20 mouse cellular contexts compared by ENCODE assay signal in the genomic region with DNA sequence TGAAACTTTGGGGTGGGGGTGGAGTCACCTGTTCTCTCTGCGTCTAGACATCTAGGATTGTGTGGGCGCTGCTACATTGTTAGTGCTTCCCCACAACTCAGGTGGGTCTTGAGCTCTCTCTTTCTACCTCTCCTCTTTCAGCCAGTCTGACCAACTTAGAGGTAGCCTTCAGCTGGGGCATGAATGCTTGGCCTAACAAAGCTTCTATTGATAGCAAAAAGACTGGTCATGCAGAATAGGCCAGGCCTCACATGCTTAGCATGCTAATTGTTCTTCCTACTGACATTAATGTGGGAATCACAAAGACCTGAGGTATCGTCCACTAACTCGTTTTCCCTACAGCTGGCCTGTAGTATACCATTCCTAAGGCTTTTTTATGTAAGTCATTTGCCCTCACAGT. TPM values are rescaled to one million over a fixed set of nuclear protein-coding genes. Genes with fewer than 3 reads are reported as not detected.
DNase-seq lines count a peak whose midpoint lies in the region; ATAC-seq and TF ChIP-seq lines count a peak whose summit lies in the region.
"Had no signal": no experiment of that assay in that cellular context is flagged by ENCODE, and none has a peak within 500 bp of the region (broad histone marks: within the 10 kb centered on the region; RNA-seq: fewer than 3 reads in every experiment).

No protein-coding gene starts in this region.

- no peak overlapping the region for H3K27ac ChIP-seq in neural tube, embryonic 12.5 days
- H3K27ac ChIP-seq in neural tube, embryonic 15.5 days (replicated peaks), result no peak overlapping the region
- peak overlapping the region; percentile 40 for H3K27ac ChIP-seq in forebrain, embryonic 13.5 days
- H3K27ac ChIP-seq in hindbrain, embryonic 14.5 days, result peak overlapping the region; percentile 54
- H3K27ac ChIP-seq: embryonic facial prominence, embryonic 10.5 days; macrophage had no signal

- no peak overlapping the region for H3K4me2 ChIP-seq in neural tube, embryonic 12.5 days (replicated peaks)
- no peak overlapping the region for H3K4me2 ChIP-seq in neural tube, embryonic 15.5 days
- H3K4me2 ChIP-seq in forebrain, embryonic 13.5 days, result no peak overlapping the region
- no peak overlapping the region for H3K4me2 ChIP-seq in hindbrain, embryonic 14.5 days (replicated peaks)
- H3K4me2 ChIP-seq in myocyte (ENCODE audit: low read depth), result no peak overlapping the region
- H3K4me2 ChIP-seq: heart, embryonic 12.5 days had no signal

- H3K4me3 ChIP-seq in neural tube, embryonic 12.5 days, result no peak overlapping the region
- H3K4me3 ChIP-seq in neural tube, embryonic 15.5 days (replicated peaks), result no peak overlapping the region
- H3K4me3 ChIP-seq in forebrain, embryonic 13.5 days, result no peak overlapping the region
- H3K4me3 ChIP-seq in hindbrain, embryonic 14.5 days (replicated peaks; ENCODE audit: low read length), result no peak overlapping the region
- no peak overlapping the region for H3K4me3 ChIP-seq in myocyte
- H3K4me3 ChIP-seq: embryonic facial prominence, embryonic 10.5 days; erythroblast, embryonic 14.5 days; heart, embryonic 12.5 days had no signal

- WGBS in neural tube, embryonic 12.5 days, result 59% methylated on average over 4 of the region's 4 CpGs
- WGBS in neural tube, embryonic 15.5 days, result 50% methylated on average over 4 of the region's 4 CpGs
- 37% methylated on average over 4 of the region's 4 CpGs for WGBS in forebrain, embryonic 13.5 days
- 58% methylated on average over 4 of the region's 4 CpGs for WGBS in hindbrain, embryonic 14.5 days

- H3K9ac ChIP-seq in neural tube, embryonic 12.5 days, result no peak overlapping the region
- no peak overlapping the region for H3K9ac ChIP-seq in neural tube, embryonic 15.5 days (replicated peaks)
- H3K9ac ChIP-seq in forebrain, embryonic 13.5 days, result no peak overlapping the region
- H3K9ac ChIP-seq in hindbrain, embryonic 14.5 days, result no peak overlapping the region
- H3K9ac ChIP-seq: heart, embryonic 12.5 days had no signal

- ATAC-seq in neural tube, embryonic 12.5 days (ENCODE audit: low FRiP score, low read depth), result peak; percentile 75
- no peak for ATAC-seq in neural tube, embryonic 15.5 days (ENCODE audit: low FRiP score)
- peak; percentile 37; the same call in 1 of the 2 replicates for ATAC-seq in forebrain, embryonic 13.5 days
- ATAC-seq in hindbrain, embryonic 14.5 days (ENCODE audit: low FRiP score), result peak; percentile 44; the same call in 1 of the 2 replicates

- peaks cover 66% of the 10 kb centered on the region for H3K36me3 ChIP-seq in neural tube, embryonic 12.5 days
- H3K36me3 ChIP-seq in neural tube, embryonic 15.5 days, result peaks cover 87% of the 10 kb centered on the region
- H3K36me3 ChIP-seq in forebrain, embryonic 13.5 days (ENCODE audit: poor library complexity, severe bottlenecking), result peaks cover 94% of the 10 kb centered on the region
- peaks cover 97% of the 10 kb centered on the region for H3K36me3 ChIP-seq in hindbrain, embryonic 14.5 days (replicated peaks; ENCODE audit: control insufficient read depth, insufficient read depth)
- peaks cover 31% of the 10 kb centered on the region for H3K36me3 ChIP-seq in myocyte (ENCODE audit: control insufficient read depth, insufficient read depth)

- H3ac ChIP-seq in myocyte (ENCODE audit: control insufficient read depth, insufficient read length), result no peak overlapping the region

- no peaks in the 10 kb centered on the region for H3K79me2 ChIP-seq in myocyte (ENCODE audit: control insufficient read depth, insufficient read depth)

- H3K4me1 ChIP-seq in neural tube, embryonic 12.5 days, result peaks cover 10% of the 10 kb centered on the region; the same call in 1 of the 2 replicates
- H3K4me1 ChIP-seq in neural tube, embryonic 15.5 days, result peaks cover 5% of the 10 kb centered on the region; the same call in 1 of the 2 replicates
- H3K4me1 ChIP-seq in forebrain, embryonic 13.5 days, result peaks cover 17% of the 10 kb centered on the region; the same call in 1 of the 2 replicates
- H3K4me1 ChIP-seq in hindbrain, embryonic 14.5 days (replicated peaks; ENCODE audit: control insufficient read depth, insufficient read depth, low read length), result no peaks in the 10 kb centered on the region
- H3K4me1 ChIP-seq: embryonic facial prominence, embryonic 10.5 days; heart, embryonic 12.5 days had no signal

- no peaks in the 10 kb centered on the region for H3K27me3 ChIP-seq in neural tube, embryonic 12.5 days (replicated peaks)
- no peaks in the 10 kb centered on the region for H3K27me3 ChIP-seq in neural tube, embryonic 15.5 days (replicated peaks)
- H3K27me3 ChIP-seq in forebrain, embryonic 13.5 days, result no peaks in the 10 kb centered on the region
- no peaks in the 10 kb centered on the region for H3K27me3 ChIP-seq in hindbrain, embryonic 14.5 days (ENCODE audit: control insufficient read depth, insufficient read depth, low read length)
- no peaks in the 10 kb centered on the region for H3K27me3 ChIP-seq in myocyte (ENCODE audit: control insufficient read depth, insufficient read depth, insufficient read length)
- H3K27me3 ChIP-seq: heart, embryonic 12.5 days had no signal

- no peaks in the 10 kb centered on the region for H3K9me3 ChIP-seq in neural tube, embryonic 12.5 days
- no peaks in the 10 kb centered on the region for H3K9me3 ChIP-seq in neural tube, embryonic 15.5 days (replicated peaks)
- H3K9me3 ChIP-seq in forebrain, embryonic 13.5 days (replicated peaks), result no peaks in the 10 kb centered on the region
- H3K9me3 ChIP-seq in hindbrain, embryonic 14.5 days (ENCODE audit: control insufficient read depth, low read length), result no peaks in the 10 kb centered on the region
- H3K9me3 ChIP-seq: embryonic facial prominence, embryonic 10.5 days; G1E; heart, embryonic 12.5 days had no signal

- TF ChIP-seq POLR2A in myocyte (IDR thresholded peaks at IDR 0.05; ENCODE audit: insufficient read length, low read depth), result no peak

- no peak for DNase-seq in hindbrain, embryonic 14.5 days (ENCODE audit: low spot score)
- DNase-seq in testis, postnatal 14 days (ENCODE audit: low spot score), result no peak
- DNase-seq in gastrocnemius, postnatal 25 days, result no peak
- no peak for DNase-seq in spleen, postnatal 14 days (ENCODE audit: low spot score in 2 of 2)
- DNase-seq: adrenal gland, postnatal 25 days; cerebellum, postnatal 25 days; heart, postnatal 36 days; kidney, adult 11 months; kidney, postnatal 14 days; liver; lung, adult 2 months had no signal

TF ChIP-seq in myocyte, 11 proteins besides CTCF, POLR2A, EP300 and RAD21:
- TF ChIP-seq POLR2AphosphoS2 (IDR thresholded peaks at IDR 0.05; ENCODE audit: insufficient read length, low read depth) (peak; percentile 14), TCF3 (IDR thresholded peaks at IDR 0.05; ENCODE audit: insufficient read length, low read depth) (no peak)
TF ChIP-seq in myocyte: peak in this region for 1.

RNA-seq across cellular contexts. Expression of a gene that starts 12.7 kb away (rescaled TPM):
- polyA plus RNA-seq in neural tube, embryonic 12.5 days (2016; fragmentation: Nextera tagmentation; extraction: Ambion mirVana), result 33.2 and 34.9 TPM in 2 replicates
- polyA plus RNA-seq in neural tube, embryonic 15.5 days (2015; fragmentation: Nextera tagmentation; extraction: Ambion mirVana), result 16.6 and 17.7 TPM in 2 replicates
- polyA plus RNA-seq in forebrain, embryonic 13.5 days (2015; fragmentation: Nextera tagmentation; extraction: Ambion mirVana), result 26.6 and 27.8 TPM in 2 replicates
- 19.6 and 21.2 TPM in 2 replicates for polyA plus RNA-seq in hindbrain, embryonic 14.5 days (2014; fragmentation: Nextera tagmentation; extraction: Ambion mirVana)
- polyA plus RNA-seq in myocyte (2012; fragmentation: generic; extraction: Trizol), result 11.5 TPM
- 1 to 10 TPM; 8.4 to 8.9 TPM for total RNA-seq in gastrocnemius, postnatal 25 days (2021)

RNA-seq across cellular contexts. Expression of a gene that starts 28.0 kb away (rescaled TPM):
- polyA plus RNA-seq in neural tube, embryonic 12.5 days (2016; fragmentation: Nextera tagmentation; extraction: Ambion mirVana), result 20.1 and 23.0 TPM in 2 replicates
- 22.5 and 23.8 TPM in 2 replicates for polyA plus RNA-seq in neural tube, embryonic 15.5 days (2015; fragmentation: Nextera tagmentation; extraction: Ambion mirVana)
- polyA plus RNA-seq in forebrain, embryonic 13.5 days (2015; fragmentation: Nextera tagmentation; extraction: Ambion mirVana), result 23.6 and 25.5 TPM in 2 replicates
- polyA plus RNA-seq in hindbrain, embryonic 14.5 days (2014; fragmentation: Nextera tagmentation; extraction: Ambion mirVana), result 25.0 and 28.4 TPM in 2 replicates
- polyA plus RNA-seq in myocyte (2012; fragmentation: generic; extraction: Trizol), result 44.9 TPM
- 10 to 100 TPM; 20.2 to 23.8 TPM for total RNA-seq in gastrocnemius, postnatal 25 days (2021)

RNA-seq across cellular contexts. Expression of a gene that starts 39.8 kb away (rescaled TPM):
- polyA plus RNA-seq in neural tube, embryonic 12.5 days (2016; fragmentation: Nextera tagmentation; extraction: Ambion mirVana), result 286 and 291 TPM in 2 replicates
- 264 and 266 TPM in 2 replicates for polyA plus RNA-seq in neural tube, embryonic 15.5 days (2015; fragmentation: Nextera tagmentation; extraction: Ambion mirVana)
- polyA plus RNA-seq in forebrain, embryonic 13.5 days (2015; fragmentation: Nextera tagmentation; extraction: Ambion mirVana), result 299 and 311 TPM in 2 replicates
- polyA plus RNA-seq in hindbrain, embryonic 14.5 days (2014; fragmentation: Nextera tagmentation; extraction: Ambion mirVana), result 238 and 248 TPM in 2 replicates
- 338 TPM for polyA plus RNA-seq in myocyte (2012; fragmentation: generic; extraction: Trizol)
- 100 to 1,000 TPM; 163 to 181 TPM for total RNA-seq in gastrocnemius, postnatal 25 days (2021)

RNA-seq across cellular contexts. Expression of a gene that starts 48.7 kb away (rescaled TPM):
- 8.4 and 9.8 TPM in 2 replicates for polyA plus RNA-seq in neural tube, embryonic 12.5 days (2016; fragmentation: Nextera tagmentation; extraction: Ambion mirVana)
- polyA plus RNA-seq in neural tube, embryonic 15.5 days (2015; fragmentation: Nextera tagmentation; extraction: Ambion mirVana), result 7.1 and 8.0 TPM in 2 replicates
- polyA plus RNA-seq in forebrain, embryonic 13.5 days (2015; fragmentation: Nextera tagmentation; extraction: Ambion mirVana), result 4.3 TPM in 2 replicates
- polyA plus RNA-seq in hindbrain, embryonic 14.5 days (2014; fragmentation: Nextera tagmentation; extraction: Ambion mirVana), result 7.4 and 8.9 TPM in 2 replicates
- polyA plus RNA-seq in myocyte (2012; fragmentation: generic; extraction: Trizol), result 3.5 TPM
- total RNA-seq in gastrocnemius, postnatal 25 days (2021), result 1 to 10 TPM; 3.3 to 6.6 TPM
- polyA plus RNA-seq: erythroblast, embryonic 14.5 days had no signal

Comparison
In these comparisons a context has a peak if more than half of its experiments do, and no peak if none do; other contexts are left out.
1. H3K27ac ChIP-seq: peak in forebrain, embryonic 13.5 days (single experiment) and hindbrain, embryonic 14.5 days (single experiment); none in neural tube, embryonic 12.5 days (single experiment) and neural tube, embryonic 15.5 days (single experiment).